12 mouse cellular contexts compared by ENCODE assay signal in genomic region chr16:43802466-43802865, GRCm38 (mm10). TPM values are rescaled to one million over a fixed set of nuclear protein-coding genes. Genes with fewer than 3 reads are reported as not detected.
"Had no signal": no experiment of that assay in that cellular context is flagged by ENCODE, and none has a peak within 500 bp of the region (broad histone marks: within the 10 kb centered on the region; RNA-seq: fewer than 3 reads in every experiment).

No protein-coding gene starts in this region.

- H3K9ac ChIP-seq: liver, embryonic 15.5 days had no signal

- H3K36me3 ChIP-seq: limb, embryonic 10.5 days; liver, embryonic 15.5 days; midbrain, embryonic 15.5 days; neural tube, embryonic 13.5 days had no signal

- H3K27ac ChIP-seq: left cerebral cortex, adult 2 months; liver, embryonic 15.5 days had no signal

- H3K4me1 ChIP-seq: liver, embryonic 15.5 days had no signal

- H3K9me3 ChIP-seq: limb, embryonic 10.5 days; liver, embryonic 15.5 days; midbrain, embryonic 15.5 days; neural tube, embryonic 13.5 days had no signal

- H3K27me3 ChIP-seq: midbrain, embryonic 15.5 days had no signal

RNA-seq across cellular contexts. Expression of gene Drd3, which starts 48.6 kb away (rescaled TPM):
- polyA plus RNA-seq: limb, embryonic 10.5 days; limb, embryonic 14.5 days; liver, embryonic 11.5 days; liver, embryonic 15.5 days; lung, adult 2 months; lung, postnatal 0 days; midbrain, embryonic 15.5 days; neural tube, embryonic 13.5 days; spleen, adult 2 months; stomach, embryonic 16.5 days; thymus, postnatal 0 days had no signal
